Mouse (Mus musculus): ENCODE data around the gene Nhp2. TPM values are rescaled to one million over a fixed set of nuclear protein-coding genes. Genes with fewer than 3 reads are reported as not detected.
"Not testable (repeated sequence)": the region's sequence is repeated elsewhere in the genome, so short reads cannot be mapped to it uniquely, and the experiment has no call there.

Nhp2 gene
- total RNA-seq, 2 experiments from 2014 or later = 56.9 to 60.4 TPM

GRCm38 (mm10) chr11:51605602-51606446, 13.7 kb upstream of the Nhp2 start:
- peak; percentile 76 to 84 for DNase-seq (ENCODE audit: low spot score in 2 of 2)

- DNase-seq (ENCODE audit: low spot score in 2 of 2) = peak; percentile 98
These were observed 13.0 kb upstream of the Nhp2 start, which contains the start of gene Hnrnpab for GRCm38 (mm10) chr11:51606447-51607095. Gene Hnrnpab (minus strand): TSS chr11:51606847.

DNA sequence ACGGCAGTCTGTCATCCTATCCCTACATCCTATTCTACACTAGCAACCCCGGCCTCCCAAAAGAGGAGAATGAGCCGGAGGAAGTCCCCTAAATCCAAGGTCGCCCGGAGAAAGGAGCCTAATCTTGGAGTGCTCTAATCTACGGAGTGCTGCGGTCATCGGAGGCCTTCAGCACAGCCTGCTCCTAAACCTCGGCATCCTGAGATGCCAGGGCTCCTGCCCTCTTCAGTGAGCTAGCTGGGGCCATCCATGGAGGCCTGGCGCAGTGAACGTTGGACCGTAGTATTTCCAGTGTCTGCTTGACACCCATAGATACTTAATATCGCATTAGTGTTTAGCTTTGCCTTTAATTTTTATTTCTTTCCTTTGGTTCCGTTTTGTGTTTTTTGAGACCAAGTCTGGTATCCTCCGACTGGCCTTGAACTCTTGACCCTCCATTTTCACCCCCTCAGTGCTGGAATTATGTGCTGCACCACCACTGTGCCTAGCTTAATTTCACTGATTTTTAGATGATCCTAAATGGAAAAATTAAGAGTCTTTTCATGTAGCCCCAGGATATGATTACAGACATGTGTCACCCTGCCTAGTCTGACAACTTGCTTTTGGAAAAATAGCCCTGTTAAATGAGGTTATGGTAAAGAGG, 12.3 kb upstream of the Nhp2 start:
- DNase-seq (ENCODE audit: low spot score in 2 of 2) = no peak

DNA sequence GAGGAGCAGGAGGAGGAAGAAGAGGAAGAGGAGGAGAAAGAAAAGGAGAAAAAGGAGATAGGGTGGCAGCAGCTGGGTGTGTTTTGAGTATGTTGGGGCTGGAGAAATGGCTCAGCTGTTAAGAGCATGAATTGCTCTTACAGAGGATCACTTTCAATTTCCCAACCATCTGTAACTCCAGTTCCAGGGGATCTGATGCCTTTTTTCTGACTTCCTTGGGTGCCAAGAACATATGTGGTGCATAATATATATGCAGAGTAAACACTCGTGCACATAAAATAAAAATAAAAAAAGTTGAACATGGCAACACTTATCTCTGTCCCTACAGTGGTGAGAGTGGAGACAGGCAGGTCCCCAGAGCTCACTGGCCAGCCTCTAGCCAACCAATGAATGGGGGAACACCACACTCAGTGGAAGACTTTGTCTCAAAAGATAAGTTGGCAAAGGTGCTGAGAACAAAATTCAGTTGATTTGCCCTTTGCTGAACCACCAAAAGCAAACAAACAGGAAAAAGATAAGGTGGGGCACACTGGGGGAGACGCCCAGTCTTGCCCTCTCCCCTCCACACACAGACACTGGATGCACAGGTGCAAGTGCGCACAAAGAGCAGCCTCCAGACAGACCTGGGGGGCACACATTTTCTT, 10.1 kb upstream of the Nhp2 start:
- DNase-seq (ENCODE audit: low spot score in 2 of 2) = no peak

GRCm38 (mm10) chr11:51609940-51610339, 9.6 kb upstream of the Nhp2 start:
- DNase-seq (ENCODE audit: low spot score in 2 of 2) = not testable (repeated sequence)

GRCm38 (mm10) chr11:51614256-51614655, 5.3 kb upstream of the Nhp2 start:
- DNase-seq (ENCODE audit: low spot score in 2 of 2) = no peak

DNA sequence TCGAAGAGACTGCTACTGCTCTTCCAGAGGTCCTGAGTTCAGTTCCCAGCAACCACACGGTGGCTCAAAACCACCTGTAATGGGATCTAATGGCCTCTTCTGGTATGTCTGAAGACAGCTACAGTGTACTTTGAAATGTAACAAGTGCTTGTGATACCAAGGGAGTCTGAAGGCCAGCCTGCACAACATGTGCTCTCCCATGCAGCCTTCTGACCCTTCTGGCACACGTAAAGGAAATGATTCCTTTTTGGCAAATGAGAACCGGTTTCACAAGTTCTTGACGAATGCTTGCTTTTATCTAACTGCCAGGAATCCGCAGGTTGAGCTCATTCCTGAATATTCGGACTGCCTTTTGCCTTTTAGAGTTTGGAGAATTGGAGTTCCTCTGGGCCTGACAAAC, 4.4 kb upstream of the Nhp2 start:
- DNase-seq (ENCODE audit: low spot score in 2 of 2) = no peak

GRCm38 (mm10) chr11:51615601-51616000, 3.9 kb upstream of the Nhp2 start:
- DNase-seq (ENCODE audit: low spot score in 2 of 2) = peak in 1 of 2 experiments; percentile 49

DNA sequence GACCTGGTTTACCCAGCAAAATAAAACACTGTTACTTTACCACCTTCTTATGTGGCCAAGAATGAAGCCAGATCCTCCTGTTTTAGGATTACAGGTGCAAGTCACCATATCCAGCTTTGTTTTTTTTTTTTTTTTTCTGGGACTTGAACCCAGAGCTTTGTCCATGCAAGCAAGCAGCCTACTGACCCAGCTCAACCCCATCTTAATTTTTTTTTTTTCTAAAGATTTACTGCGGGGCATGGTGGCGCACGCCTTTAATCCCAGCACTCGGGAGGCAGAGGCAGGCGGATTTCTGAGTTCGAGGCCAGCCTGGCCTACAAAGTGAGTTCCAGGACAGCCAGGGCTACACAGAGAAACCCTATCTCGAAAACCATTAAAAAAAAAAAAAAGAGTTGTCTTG, 3.4 kb upstream of the Nhp2 start:
- DNase-seq (ENCODE audit: low spot score in 2 of 2) = not testable (repeated sequence)

- DNase-seq (ENCODE audit: low spot score in 2 of 2) = peak; percentile 72 to 80
These were observed 1.8 kb upstream of the Nhp2 start for GRCm38 (mm10) chr11:51617693-51618092.

DNA sequence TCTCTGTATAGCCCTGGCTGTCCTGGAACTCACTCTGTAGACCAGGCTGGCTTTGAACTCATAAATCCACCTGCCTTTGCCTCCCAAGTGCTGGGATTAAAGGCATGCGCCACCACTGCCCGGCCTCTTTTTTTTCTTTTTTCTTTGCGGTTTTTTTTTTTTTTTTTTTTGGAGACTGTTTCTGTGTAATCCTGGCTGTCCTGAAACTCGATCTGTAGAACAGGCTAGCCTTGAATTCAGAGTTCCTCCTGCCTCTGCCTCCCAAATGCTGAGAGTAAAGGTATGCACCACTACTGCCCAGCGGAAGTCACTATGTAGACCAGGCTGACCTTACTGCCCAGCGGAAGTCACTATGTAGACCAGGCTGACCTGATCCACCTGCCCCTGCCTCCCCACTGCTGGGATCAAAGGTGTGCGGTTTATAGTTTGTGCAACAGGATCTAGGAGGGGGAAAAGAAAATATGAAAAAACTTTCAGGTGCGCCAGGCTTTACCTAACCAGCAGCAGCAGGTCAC, 584 bp upstream of the Nhp2 start:
- DNase-seq (ENCODE audit: low spot score in 2 of 2) = no peak

DNA sequence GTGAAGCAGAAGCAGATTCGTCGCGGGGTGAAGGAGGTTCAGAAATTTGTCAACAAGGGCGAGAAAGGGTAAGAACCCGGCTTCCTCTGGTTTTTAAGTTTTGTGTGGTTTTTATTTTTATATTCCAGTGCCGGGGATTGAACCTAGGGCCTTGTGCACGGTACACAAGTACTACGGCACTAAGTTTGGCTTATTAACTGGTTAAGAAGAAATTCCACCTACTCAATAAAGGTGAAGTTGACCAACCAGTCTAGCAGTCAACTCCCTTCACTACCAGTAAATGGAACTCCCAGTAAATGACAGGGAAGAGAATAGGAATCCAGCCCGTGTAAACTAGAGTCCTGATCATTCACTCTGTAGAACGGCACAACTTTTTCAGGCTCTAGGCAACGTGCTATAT, 549 bp downstream of the Nhp2 start:
- DNase-seq (ENCODE audit: low spot score in 2 of 2) = no peak

DNA sequence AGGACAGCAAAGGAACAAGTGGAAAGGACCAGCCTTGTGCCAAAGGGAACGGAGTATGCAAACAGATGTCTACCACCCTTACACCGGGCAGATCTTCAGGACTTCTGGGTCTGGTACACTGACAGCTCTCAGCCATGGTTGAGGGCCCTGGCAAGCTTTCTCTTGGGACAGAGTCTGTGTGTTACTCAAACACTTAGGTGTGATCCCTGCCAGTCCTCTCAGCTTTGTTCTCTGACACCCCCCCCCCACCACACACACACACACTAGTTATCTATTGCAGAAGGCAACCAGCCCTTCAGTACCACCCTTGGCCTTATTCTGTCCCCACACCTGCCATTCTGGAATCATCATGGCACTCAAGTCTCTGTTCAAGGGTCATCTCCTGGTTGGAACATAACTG, 2.2 kb downstream of the Nhp2 start:
- no peak for DNase-seq (ENCODE audit: low spot score in 2 of 2)

DNA sequence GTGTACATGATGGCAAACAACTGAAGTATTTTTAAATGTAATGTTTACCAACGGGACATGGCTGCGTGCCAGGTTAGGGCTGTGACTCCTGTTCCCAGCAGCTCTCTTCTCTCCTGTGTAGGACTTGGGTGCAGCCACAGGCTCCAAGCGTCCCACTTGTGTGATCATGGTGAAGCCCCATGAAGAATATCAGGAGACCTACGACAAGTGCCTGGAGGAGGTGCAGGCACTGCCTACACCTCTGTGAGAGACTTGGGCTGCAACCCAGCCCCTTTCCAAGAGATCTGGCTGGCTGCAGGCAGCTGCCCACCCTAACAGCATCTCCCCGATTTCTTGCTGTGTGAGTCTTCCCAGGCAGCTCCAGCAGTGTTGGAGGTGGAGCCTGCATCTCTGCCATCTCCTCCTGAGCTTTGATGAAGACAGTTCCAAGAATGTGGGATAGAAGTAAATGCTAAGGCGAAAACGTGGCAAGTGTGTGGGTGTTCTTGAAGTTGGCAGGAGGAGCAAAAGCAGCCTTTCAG, 3.5 kb downstream of the Nhp2 start:
- DNase-seq (ENCODE audit: low spot score in 2 of 2) = no peak

GRCm38 (mm10) chr11:51625187-51625820, 5.8 kb downstream of the Nhp2 start:
- DNase-seq (ENCODE audit: low spot score in 2 of 2) = no peak

DNA sequence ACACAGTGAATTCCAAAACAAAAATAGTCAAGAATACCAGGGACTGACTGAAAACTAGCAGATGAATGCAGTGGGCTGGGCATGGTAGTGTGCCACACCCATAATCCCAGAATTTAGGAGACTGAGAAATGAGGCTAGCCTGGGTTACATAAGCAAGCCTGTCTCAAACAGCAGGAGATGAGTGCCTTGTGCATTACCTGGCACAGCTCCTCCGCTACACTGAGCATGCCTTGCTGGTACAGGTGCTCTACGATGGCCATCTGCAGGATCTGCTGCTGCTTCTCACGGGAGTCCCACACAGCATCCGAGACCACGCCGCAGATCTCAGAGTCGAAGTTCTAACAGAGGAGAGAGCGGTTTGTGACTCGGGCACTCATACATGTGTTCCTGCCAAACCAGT, 7.9 kb downstream of the Nhp2 start:
- DNase-seq (ENCODE audit: low spot score in 2 of 2) = no peak

- no peak for DNase-seq (ENCODE audit: low spot score in 2 of 2)
These were observed 8.4 kb downstream of the Nhp2 start for GRCm38 (mm10) chr11:51627907-51628306.

DNA sequence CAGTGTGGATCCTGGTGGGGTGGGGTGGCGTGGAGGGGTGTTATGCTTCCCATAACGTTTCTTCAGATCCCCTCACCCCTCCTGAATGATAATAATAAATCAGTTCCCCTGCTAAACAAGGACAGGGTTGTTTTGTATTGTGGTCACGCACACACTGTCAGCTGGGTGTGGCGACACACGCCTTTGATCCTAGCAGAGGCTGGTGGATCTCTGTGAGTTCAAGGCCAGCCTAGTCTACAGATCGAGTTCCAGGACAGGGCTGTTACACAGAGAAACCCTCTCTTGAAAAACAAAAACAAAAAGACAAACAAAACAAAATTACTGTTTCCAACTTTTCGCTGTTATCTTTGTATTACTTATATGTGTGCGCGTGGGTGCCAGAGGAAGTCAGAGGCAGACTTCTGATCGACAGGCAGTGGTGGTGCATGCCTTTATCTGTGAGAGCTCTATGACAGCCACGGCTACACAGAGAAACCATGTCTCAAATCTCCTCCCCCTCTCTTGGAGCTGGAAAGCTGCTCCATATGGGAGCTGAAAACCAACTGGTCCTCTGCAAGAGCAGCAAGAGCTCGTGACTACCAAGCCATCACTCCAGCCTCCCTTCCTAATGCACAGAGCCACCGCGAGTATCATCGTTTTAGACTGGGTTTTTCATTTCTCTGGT, 10.2 kb downstream of the Nhp2 start:
- no peak for DNase-seq (ENCODE audit: low spot score in 2 of 2)

DNA sequence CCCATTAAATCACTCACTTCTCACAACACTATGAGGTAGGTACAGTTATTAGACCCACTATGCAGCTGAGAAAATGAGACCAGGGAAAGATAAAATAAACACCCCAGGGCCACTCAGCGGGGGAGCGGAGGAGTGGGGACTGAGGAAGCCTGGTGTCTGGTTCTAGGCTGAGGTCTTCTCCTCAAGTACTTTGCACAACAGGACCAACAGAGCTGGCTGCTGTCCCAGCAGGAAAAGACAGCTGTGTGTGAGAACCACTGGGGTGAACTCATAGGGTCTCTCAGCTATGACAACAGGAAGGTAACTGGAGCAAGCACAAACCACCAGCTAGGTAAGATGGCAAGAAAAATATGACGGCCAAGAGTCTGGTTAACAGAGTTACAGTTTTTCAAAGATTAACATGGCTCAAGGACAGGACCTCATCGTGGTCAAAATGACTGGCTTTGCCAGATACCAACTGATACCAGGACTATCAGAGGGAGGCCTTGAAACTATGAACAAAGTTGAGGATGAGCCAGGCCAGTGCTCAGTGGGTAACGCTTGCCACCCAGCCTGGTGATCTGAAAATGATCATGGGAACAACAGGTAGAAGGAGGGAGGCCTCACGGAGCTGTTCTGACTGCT, 12.7 kb downstream of the Nhp2 start:
- no peak for DNase-seq (ENCODE audit: low spot score in 2 of 2)

- DNase-seq (ENCODE audit: low spot score in 2 of 2) = not testable (repeated sequence)
These were observed 13.7 kb downstream of the Nhp2 start for GRCm38 (mm10) chr11:51633200-51633599.
